9 mouse cellular contexts compared by ENCODE assay signal in genomic region chr12:47162624-47163151, GRCm38 (mm10).
A peak's percentile ranks its signal among the peaks of the same experiment; 100 is the strongest.
DNase-seq lines count a peak whose midpoint lies in the region; ATAC-seq and TF ChIP-seq lines count a peak whose summit lies in the region.
"Had no signal": no experiment of that assay in that cellular context is flagged by ENCODE, and none has a peak within 500 bp of the region (broad histone marks: within the 10 kb centered on the region; RNA-seq: fewer than 3 reads in every experiment).

No protein-coding gene starts in this region.

- no peaks in the 10 kb centered on the region for H3K36me3 ChIP-seq in heart, postnatal 0 days (replicated peaks; ENCODE audit: control insufficient read depth, insufficient read depth, low read length)
- H3K36me3 ChIP-seq in hindbrain, embryonic 13.5 days = no peaks in the 10 kb centered on the region
- H3K36me3 ChIP-seq in midbrain, embryonic 13.5 days = no peaks in the 10 kb centered on the region
- no peaks in the 10 kb centered on the region for H3K36me3 ChIP-seq in liver, embryonic 11.5 days (ENCODE audit: control insufficient read depth, insufficient read depth, low read length)

- no peak for TF ChIP-seq CTCF in heart, postnatal 0 days (IDR thresholded peaks at IDR 0.05; ENCODE audit: low read depth)

- ATAC-seq in heart, postnatal 0 days (ENCODE audit: insufficient read depth, low read depth) = no peak
- peak; percentile 65 for ATAC-seq in hindbrain, embryonic 13.5 days (ENCODE audit: low FRiP score)
- peak; percentile 68 for ATAC-seq in midbrain, embryonic 13.5 days
- ATAC-seq in liver, embryonic 11.5 days (replicated peaks; ENCODE audit: low FRiP score) = no peak

- no peak overlapping the region; the same call in 1 of the 2 replicates for H3K9ac ChIP-seq in heart, postnatal 0 days (replicated peaks; ENCODE audit: low read depth, low read length)
- H3K9ac ChIP-seq in hindbrain, embryonic 13.5 days = peak overlapping the region; percentile 46; the same call in 1 of the 2 replicates
- H3K9ac ChIP-seq in midbrain, embryonic 13.5 days (replicated peaks) = 0 out of 2 replicates have a peak overlapping the region, but pooled peaks have one; percentile 23
- H3K9ac ChIP-seq in liver, embryonic 11.5 days (ENCODE audit: low read depth, low read length) = no peak overlapping the region

- DNase-seq in heart, postnatal 0 days (ENCODE audit: low spot score) = no peak
- no peak for DNase-seq in heart, postnatal 36 days
- peak; percentile 66 to 69 for DNase-seq in cerebellum, postnatal 25 days
- DNase-seq in spleen, adult 18-20 months = no peak
- no peak for DNase-seq in liver, embryonic 11.5 days (ENCODE audit: low spot score)
- DNase-seq in gastrocnemius, postnatal 36 days = no peak

- H3K4me2 ChIP-seq in heart, postnatal 0 days (ENCODE audit: low read depth, low read length) = peak overlapping the region; percentile 34; the same call in 1 of the 2 replicates
- peak overlapping the region; percentile 40 for H3K4me2 ChIP-seq in hindbrain, embryonic 13.5 days
- H3K4me2 ChIP-seq in midbrain, embryonic 13.5 days (replicated peaks) = peak overlapping the region; percentile 38
- no peak overlapping the region for H3K4me2 ChIP-seq in liver, embryonic 11.5 days

- no peaks in the 10 kb centered on the region for H3K9me3 ChIP-seq in heart, postnatal 0 days (replicated peaks; ENCODE audit: control insufficient read depth, low read length)
- no peaks in the 10 kb centered on the region for H3K9me3 ChIP-seq in hindbrain, embryonic 13.5 days
- no peaks in the 10 kb centered on the region for H3K9me3 ChIP-seq in midbrain, embryonic 13.5 days
- no peaks in the 10 kb centered on the region for H3K9me3 ChIP-seq in liver, embryonic 11.5 days (ENCODE audit: control insufficient read depth, low read length)

- no peak overlapping the region for H3K4me3 ChIP-seq in heart, postnatal 0 days (ENCODE audit: low read depth, low read length)
- H3K4me3 ChIP-seq in hindbrain, embryonic 13.5 days = no peak overlapping the region
- no peak overlapping the region for H3K4me3 ChIP-seq in midbrain, embryonic 13.5 days (replicated peaks)
- H3K4me3 ChIP-seq in liver, embryonic 11.5 days (ENCODE audit: low read depth, low read length) = no peak overlapping the region
- H3K4me3 ChIP-seq: erythroblast, embryonic 14.5 days had no signal

- no peaks in the 10 kb centered on the region for H3K27me3 ChIP-seq in heart, postnatal 0 days (ENCODE audit: control insufficient read depth, insufficient read depth, low read length)
- H3K27me3 ChIP-seq in hindbrain, embryonic 13.5 days = no peaks in the 10 kb centered on the region
- H3K27me3 ChIP-seq in midbrain, embryonic 13.5 days = no peaks in the 10 kb centered on the region
- no peaks in the 10 kb centered on the region for H3K27me3 ChIP-seq in liver, embryonic 11.5 days (replicated peaks; ENCODE audit: control insufficient read depth, insufficient read depth, low read length)

- no peak overlapping the region for H3K27ac ChIP-seq in heart, postnatal 0 days (ENCODE audit: low read depth)
- peak overlapping the region; percentile 87 for H3K27ac ChIP-seq in hindbrain, embryonic 13.5 days
- peak overlapping the region; percentile 89 for H3K27ac ChIP-seq in midbrain, embryonic 13.5 days
- no peak overlapping the region for H3K27ac ChIP-seq in liver, embryonic 11.5 days (ENCODE audit: low read depth, low read length)

- WGBS in heart, postnatal 0 days = 24% methylated on average over 6 of the region's 6 CpGs
- WGBS in hindbrain, embryonic 13.5 days = 8% methylated on average over 6 of the region's 6 CpGs
- WGBS in midbrain, embryonic 13.5 days = 12% methylated on average over 6 of the region's 6 CpGs
- 27% methylated on average over 6 of the region's 6 CpGs for WGBS in liver, embryonic 11.5 days

- no peak for TF ChIP-seq EP300 in heart, postnatal 0 days (IDR thresholded peaks at IDR 0.05; ENCODE audit: low read depth)

- intact Hi-C loops in heart, postnatal 36 days (cut with DNase I) = no loop called here
- intact Hi-C loops in gastrocnemius, postnatal 36 days (cut with DNase I) = no loop called here

- H3K4me1 ChIP-seq in heart, postnatal 0 days (ENCODE audit: control insufficient read depth, insufficient read depth) = no peaks in the 10 kb centered on the region
- H3K4me1 ChIP-seq in hindbrain, embryonic 13.5 days (replicated peaks) = peaks cover 24% of the 10 kb centered on the region
- peaks cover 26% of the 10 kb centered on the region for H3K4me1 ChIP-seq in midbrain, embryonic 13.5 days (replicated peaks)
- H3K4me1 ChIP-seq in liver, embryonic 11.5 days (replicated peaks; ENCODE audit: control insufficient read depth, insufficient read depth, low read length) = no peaks in the 10 kb centered on the region

Comparison
In these comparisons a context has a peak if more than half of its experiments do, and no peak if none do; other contexts are left out.
1. ATAC-seq: peak in hindbrain, embryonic 13.5 days (single experiment) and midbrain, embryonic 13.5 days (single experiment); none in heart, postnatal 0 days (single experiment) and liver, embryonic 11.5 days (single experiment).
2. DNase-seq: peak in cerebellum, postnatal 25 days (2 of 2); none in heart, postnatal 0 days (single experiment), heart, postnatal 36 days (0 of 2), spleen, adult 18-20 months (0 of 2), liver, embryonic 11.5 days (single experiment) and gastrocnemius, postnatal 36 days (0 of 2).
3. H3K27ac ChIP-seq: peak in hindbrain, embryonic 13.5 days (single experiment) and midbrain, embryonic 13.5 days (single experiment); none in heart, postnatal 0 days (single experiment) and liver, embryonic 11.5 days (single experiment).
4. H3K9ac ChIP-seq: peak in hindbrain, embryonic 13.5 days (single experiment) and midbrain, embryonic 13.5 days (single experiment); none in heart, postnatal 0 days (single experiment) and liver, embryonic 11.5 days (single experiment).